Mouse (Mus musculus) thymus, adult 2 months (tissue): ENCODE data around the gene March8. TPM values are rescaled to one million over a fixed set of nuclear protein-coding genes. Genes with fewer than 3 reads are reported as not detected.

Experiments
- DNase-seq: peaks from one replicate; pipeline ENCODE4 v3.0.0; 2021
- H3K27ac ChIP-seq: fragments of 200-500 bp; 2 replicates; pipeline ENCODE4 v1.5.1; 2012; ENCODE audit warnings: low read length, control low read depth; ENCODE audit not compliant: control insufficient read depth, insufficient read depth
- H3K27me3 ChIP-seq: fragments of 200-500 bp; 2 replicates; pipeline ENCODE4 v1.6.1; 2012; ENCODE audit warnings: mild to moderate bottlenecking, low read length, moderate library complexity, mixed read lengths; ENCODE audit not compliant: control insufficient read depth, insufficient read depth
- H3K36me3 ChIP-seq: fragments of 200-500 bp; 2 replicates; pipeline ENCODE4 v1.6.1; 2012; ENCODE audit warnings: mild to moderate bottlenecking, low read length, moderate library complexity; ENCODE audit not compliant: control insufficient read depth, insufficient read depth
- H3K4me1 ChIP-seq: fragments of 200-500 bp; replicated peaks from 2 replicates; pipeline ENCODE4 v1.6.1; 2012; ENCODE audit warnings: low read length; ENCODE audit not compliant: control insufficient read depth, insufficient read depth
- H3K4me3 ChIP-seq: fragments of 200-500 bp; 2 replicates; pipeline ENCODE4 v1.5.1; 2012; ENCODE audit warnings: mild to moderate bottlenecking, low read length, control low read depth, moderate library complexity; ENCODE audit not compliant: control insufficient read depth, insufficient read depth
- CTCF ChIP-seq: fragments of 200-500 bp; IDR thresholded peaks from 2 replicates; pipeline ENCODE4 v1.5.1; 2012; ENCODE audit warnings: mild to moderate bottlenecking, control low read depth, low read length, moderate library complexity, borderline replicate concordance; ENCODE audit not compliant: control insufficient read depth, poor library complexity, insufficient read depth; ENCODE audit errors: extremely low read depth
- POLR2A ChIP-seq: fragments of 200-500 bp; IDR thresholded peaks from 2 replicates; pipeline ENCODE4 v1.6.1; 2012; ENCODE audit warnings: mild to moderate bottlenecking, low read length, control low read depth, moderate library complexity; ENCODE audit not compliant: control insufficient read depth, poor library complexity, insufficient read depth; ENCODE audit errors: extremely low read depth
- WGBS: fragments of 180-500 bp; shearing (Covaris S2); methylation state at CpG from one replicate; pipeline ENCODE4 v1.1.7; 2018; 5-methylcytosine and 5-hydroxymethylcytosine counted together
- polyA plus RNA-seq: library from polyadenylated mRNA; depleted of rRNA; stranded (reverse); fragments of >200 nt; gene quantifications from 2 replicates; pipeline ENCODE4 v1.2.3, GENCODE M21; 2012

The March8 gene
- polyA plus RNA-seq, 1 experiment, result 18.2 TPM

DNA sequence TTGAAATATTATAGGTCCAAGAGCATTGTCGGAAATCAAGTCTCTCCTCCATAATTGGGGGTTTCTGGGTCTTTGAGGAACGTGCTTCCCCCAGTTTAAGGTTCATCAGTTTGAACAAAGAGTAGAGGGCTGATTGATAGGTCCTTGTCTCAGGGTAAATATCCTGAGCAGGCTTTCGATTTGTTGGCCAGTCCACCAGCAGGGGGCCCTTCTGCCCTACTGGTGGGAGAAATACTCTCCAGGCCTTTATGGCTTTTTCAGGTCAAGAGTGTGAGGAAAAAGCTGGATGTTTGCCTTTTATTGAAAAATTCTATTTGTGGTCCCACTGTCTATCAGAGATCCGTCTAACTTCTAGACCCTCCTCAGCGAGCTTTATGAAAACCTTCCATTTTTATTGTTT, 90.5 kb downstream of the March8 start:
- DNase-seq, result no peak
- no peaks in the 10 kb centered on the region for H3K4me1 ChIP-seq
- 60% methylated on average over 5 of the region's 5 CpGs for WGBS

GRCm38 (mm10) chr6:116438864-116439263, 101.0 kb downstream of the March8 start:
- H3K36me3 ChIP-seq, result no peaks in the 10 kb centered on the region

More for the DNA sequence above, 90.5 kb downstream of the March8 start:
- no peaks in the 10 kb centered on the region for H3K27me3 ChIP-seq
- no peak overlapping the region for H3K4me3 ChIP-seq
- no peak overlapping the region for H3K27ac ChIP-seq
- TF ChIP-seq POLR2A, result no peak
- TF ChIP-seq CTCF, result no peak
- H3K36me3 ChIP-seq, result no peaks in the 10 kb centered on the region

DNA sequence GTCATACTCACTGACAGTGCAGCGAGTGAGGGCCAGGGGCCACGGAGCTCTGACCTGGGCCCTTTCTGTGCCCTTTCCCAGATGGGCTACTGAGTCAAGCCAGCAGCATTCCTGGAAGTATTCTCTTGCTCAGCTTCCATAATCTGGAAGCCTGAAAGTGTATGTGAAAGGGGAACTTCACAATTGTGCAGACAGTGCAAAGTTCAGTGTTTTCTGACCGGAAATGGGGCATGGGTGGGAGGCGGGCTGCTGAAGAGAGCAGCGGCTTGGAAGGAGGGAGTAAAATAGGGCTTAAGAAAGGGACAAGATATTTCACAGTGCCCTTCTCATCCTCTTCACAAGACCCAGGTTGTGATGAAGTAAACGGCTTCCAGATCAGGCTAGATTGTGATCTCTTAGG, 101.7 kb downstream of the March8 start:
- no peak for TF ChIP-seq CTCF
- TF ChIP-seq POLR2A, result no peak
- no peak for DNase-seq
- Histone ChIP-seq H3K27me3 (no peaks in the 10 kb centered on the region), H3K27ac (no peak overlapping the region), H3K4me3 (no peak overlapping the region), H3K4me1 (no peaks in the 10 kb centered on the region), H3K36me3 (no peaks in the 10 kb centered on the region)
- 83% methylated on average over 6 of the region's 6 CpGs for WGBS

More at GRCm38 (mm10) chr6:116438864-116439263, 101.0 kb downstream of the March8 start:
- H3K27ac ChIP-seq, result no peak overlapping the region
- 88% methylated on average over 6 of the region's 6 CpGs for WGBS
- H3K4me3 ChIP-seq, result no peak overlapping the region
- DNase-seq, result no peak
- H3K4me1 ChIP-seq, result no peaks in the 10 kb centered on the region
- H3K27me3 ChIP-seq, result no peaks in the 10 kb centered on the region
- TF ChIP-seq CTCF, result no peak
- no peak for TF ChIP-seq POLR2A

DNA sequence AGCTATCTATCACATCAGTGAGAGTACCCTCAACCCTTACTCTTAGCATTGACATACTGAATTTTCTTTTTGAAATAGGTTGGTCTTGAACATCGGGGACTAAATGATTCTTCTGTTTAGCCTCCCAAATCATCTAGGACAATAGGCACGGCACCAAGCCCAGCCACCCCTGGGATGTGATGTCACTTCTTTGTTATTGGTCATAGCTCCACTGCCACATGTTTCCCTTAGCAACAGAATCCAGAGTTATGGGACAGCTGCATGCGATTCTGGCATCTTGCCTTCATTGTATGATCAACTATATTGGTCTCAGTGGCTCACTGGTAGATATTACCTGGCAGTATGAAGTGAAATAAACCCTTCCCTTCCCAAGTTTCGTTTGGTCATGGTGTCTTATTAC, 102.6 kb downstream of the March8 start:
- Histone ChIP-seq H3K27ac (no peak overlapping the region), H3K27me3 (no peaks in the 10 kb centered on the region), H3K4me1 (no peaks in the 10 kb centered on the region), H3K4me3 (no peak overlapping the region), H3K36me3 (no peaks in the 10 kb centered on the region)
- WGBS, result 86% methylated on average over 4 of the region's 4 CpGs
- no peak for DNase-seq
- TF ChIP-seq CTCF (no peak), POLR2A (no peak)

- Histone ChIP-seq H3K36me3 (no peaks in the 10 kb centered on the region), H3K27ac (no peak overlapping the region), H3K27me3 (no peaks in the 10 kb centered on the region), H3K4me3 (no peak overlapping the region), H3K4me1 (no peaks in the 10 kb centered on the region)
- 93% methylated on average over 4 of the region's 4 CpGs for WGBS
- TF ChIP-seq POLR2A (no peak), CTCF (no peak)
- no peak for DNase-seq
These were observed 103.0 kb downstream of the March8 start for GRCm38 (mm10) chr6:116440849-116441248.

GRCm38 (mm10) chr6:116455781-116456180, 118.0 kb downstream of the March8 start:
- H3K4me3 ChIP-seq, result no peak overlapping the region
- H3K27me3 ChIP-seq, result no peaks in the 10 kb centered on the region; the same call in 1 of the 2 replicates
- DNase-seq, result no peak
- peaks cover 4% of the 10 kb centered on the region; the same call in 1 of the 2 replicates for H3K4me1 ChIP-seq
- TF ChIP-seq POLR2A (no peak), CTCF (no peak)
- H3K36me3 ChIP-seq, result no peaks in the 10 kb centered on the region
- WGBS, result 10% methylated on average over 4 of the region's 4 CpGs
- no peak overlapping the region for H3K27ac ChIP-seq

GRCm38 (mm10) chr6:116456482-116456881, 118.7 kb downstream of the March8 start:
- no peak for TF ChIP-seq POLR2A
- no peak for TF ChIP-seq CTCF
- no peak for DNase-seq
- WGBS, result 75% methylated on average over 1 of the region's 1 CpGs
- Histone ChIP-seq H3K27me3 (no peaks in the 10 kb centered on the region; the same call in 1 of the 2 replicates), H3K36me3 (no peaks in the 10 kb centered on the region), H3K27ac (no peak overlapping the region), H3K4me3 (no peak overlapping the region), H3K4me1 (peaks cover 4% of the 10 kb centered on the region; the same call in 1 of the 2 replicates)
